Mouse (Mus musculus) ZHBTc4 (cell line): Measurements from ENCODE around the gene Hist2h2ab.
"Not testable (repeated sequence)": the region's sequence is repeated elsewhere in the genome, so short reads cannot be mapped to it uniquely, and the experiment has no call there.

Experiments
- DNase-seq: peaks from one replicate; pipeline ENCODE4 v3.0.0-alpha.2; 2011; ENCODE audit warnings: low read depth, low spot score

Hist2h2ab gene

GRCm38 (mm10) chr3:96219661-96220130, at the start of gene Hist2h2ab, which contains the start of gene Bola1:
Gene Hist2h2ab (plus strand): TSS chr3:96219865.
Gene Bola1 (minus strand): TSS chr3:96219709.
- peak; percentile 84 for DNase-seq

- DNase-seq = no peak
Measured at GRCm38 (mm10) chr3:96170276-96170675, 49.4 kb upstream of the Hist2h2ab start.

- DNase-seq = peak; percentile 53
Measured at GRCm38 (mm10) chr3:96170976-96171545, 48.6 kb upstream of the Hist2h2ab start.

- DNase-seq = no peak
Measured at GRCm38 (mm10) chr3:96171583-96172196, 48.0 kb upstream of the Hist2h2ab start.

- DNase-seq = peak; percentile 97
Measured at GRCm38 (mm10) chr3:96172197-96173178, 47.2 kb upstream of the Hist2h2ab start, which contains the start of gene Sf3b4. Gene Sf3b4 (plus strand): TSS chr3:96172332.

GRCm38 (mm10) chr3:96173185-96173584, 46.5 kb upstream of the Hist2h2ab start:
- DNase-seq = no peak

GRCm38 (mm10) chr3:96174042-96174441, 45.6 kb upstream of the Hist2h2ab start:
- not testable (repeated sequence) for DNase-seq

GRCm38 (mm10) chr3:96175251-96175650, 44.4 kb upstream of the Hist2h2ab start:
- peak; percentile 77 for DNase-seq

GRCm38 (mm10) chr3:96178427-96178826, 41.2 kb upstream of the Hist2h2ab start:
- no peak for DNase-seq

- no peak for DNase-seq
Measured at GRCm38 (mm10) chr3:96178902-96179301, 40.8 kb upstream of the Hist2h2ab start.

- DNase-seq = no peak
Measured at GRCm38 (mm10) chr3:96179531-96179930, 40.1 kb upstream of the Hist2h2ab start.

GRCm38 (mm10) chr3:96180727-96181477, 38.8 kb upstream of the Hist2h2ab start, which contains the start of gene Sv2a:
Gene Sv2a (plus strand): TSS chr3:96181151.
- peak; percentile 48 for DNase-seq

- DNase-seq = no peak
Measured at GRCm38 (mm10) chr3:96181510-96182381, 37.9 kb upstream of the Hist2h2ab start.

- no peak for DNase-seq
Measured at GRCm38 (mm10) chr3:96182382-96182776, 37.3 kb upstream of the Hist2h2ab start.

- no peak for DNase-seq
Measured at GRCm38 (mm10) chr3:96192977-96193376, 26.7 kb upstream of the Hist2h2ab start.

- DNase-seq = no peak
Measured at GRCm38 (mm10) chr3:96194966-96195365, 24.7 kb upstream of the Hist2h2ab start.

- DNase-seq = no peak
Measured at GRCm38 (mm10) chr3:96195616-96196313, 23.9 kb upstream of the Hist2h2ab start.

GRCm38 (mm10) chr3:96196437-96197128, 23.1 kb upstream of the Hist2h2ab start:
- DNase-seq = no peak
